Mouse (Mus musculus): Measurements from ENCODE around the gene Auts2. TPM values are rescaled to one million over a fixed set of nuclear protein-coding genes. Genes with fewer than 3 reads are reported as not detected.

Auts2 gene
- polyA plus RNA-seq, 1 experiment from 2014 or later: 34.0 TPM

DNA sequence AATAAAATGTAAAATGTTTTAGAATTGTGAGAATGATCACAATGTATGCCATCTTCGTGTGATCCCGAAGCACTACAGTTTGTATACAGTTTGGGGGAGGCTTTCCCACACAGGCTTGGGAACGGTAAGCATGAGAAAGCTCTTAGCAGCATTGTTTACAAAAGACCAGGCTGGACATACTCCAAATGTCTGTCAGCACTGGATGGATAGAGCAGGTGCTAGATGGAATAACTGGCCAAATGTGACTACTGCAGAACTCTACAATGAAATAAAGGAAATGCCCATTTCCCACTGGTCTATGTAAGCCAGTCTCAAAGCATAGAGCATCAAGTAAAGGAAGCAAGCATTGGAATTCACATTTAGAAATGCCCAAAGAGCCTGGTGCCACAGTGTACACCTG lies 1144.9 kb downstream of the Auts2 start:
- no peak overlapping the region for H3K9ac ChIP-seq
- no peaks in the 10 kb centered on the region for H3K36me3 ChIP-seq
- H3K4me1 ChIP-seq: no peaks in the 10 kb centered on the region
- H3K27ac ChIP-seq: no peak overlapping the region
- no peak for ATAC-seq (ENCODE audit: insufficient number of reproducible peaks, low FRiP score, low TSS enrichment, low read depth)
- no peaks in the 10 kb centered on the region for H3K9me3 ChIP-seq
- 83% methylated on average over 3 of the region's 3 CpGs for WGBS
- H3K4me3 ChIP-seq: no peak overlapping the region
- H3K4me2 ChIP-seq: no peak overlapping the region
- H3K27me3 ChIP-seq: no peaks in the 10 kb centered on the region

DNA sequence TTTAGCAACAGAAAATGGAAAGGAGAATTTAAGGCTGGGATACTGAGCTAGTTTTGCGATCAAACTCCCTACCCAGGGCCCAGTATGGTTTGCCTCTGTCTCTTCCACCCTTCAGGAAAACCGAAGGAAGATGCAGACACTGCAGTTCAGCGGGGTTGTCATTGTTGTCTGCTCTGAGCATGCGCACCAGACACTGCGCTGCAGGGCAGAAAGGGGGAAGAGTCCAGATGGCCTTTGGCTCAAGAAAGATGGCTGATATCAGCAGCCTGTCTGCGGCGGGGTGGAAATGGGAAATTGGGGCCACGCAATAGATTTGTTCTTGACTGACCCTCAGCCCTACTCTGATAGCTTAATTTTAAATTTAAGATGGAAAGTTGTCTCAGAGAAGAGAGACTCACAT lies 1147.4 kb downstream of the Auts2 start:
- H3K27ac ChIP-seq: no peak overlapping the region
- ATAC-seq (ENCODE audit: insufficient number of reproducible peaks, low FRiP score, low TSS enrichment, low read depth): no peak
- no peak overlapping the region for H3K9ac ChIP-seq
- no peaks in the 10 kb centered on the region for H3K9me3 ChIP-seq
- 82% methylated on average over 8 of the region's 8 CpGs for WGBS
- H3K4me1 ChIP-seq: no peaks in the 10 kb centered on the region
- no peaks in the 10 kb centered on the region for H3K36me3 ChIP-seq
- H3K4me3 ChIP-seq: no peak overlapping the region
- no peaks in the 10 kb centered on the region for H3K27me3 ChIP-seq
- H3K4me2 ChIP-seq: no peak overlapping the region

Data from limb, embryonic 15.5 days (tissue).